Mouse (Mus musculus) gastrocnemius, postnatal 25 days (tissue): ENCODE measurements around the gene Gabrr2. TPM values are rescaled to one million over a fixed set of nuclear protein-coding genes. Genes with fewer than 3 reads are reported as not detected.

ENCODE experiments used
- total RNA-seq, 2 experiments: library from RNA; stranded (reverse); gene quantifications; 1 replicate in 1 of 2; 2 replicates in 1 of 2; pipeline ENCODE4 v1.2.3; 2021

The Gabrr2 gene
- total RNA-seq, 2 experiments from 2014 or later: 6.2 to 9.6 TPM

Other genes starting within 250 kb of the Gabrr2 start
- gene Ankrd6, start 112.2 kb upstream of the Gabrr2 start, total RNA-seq: 1 to 10 TPM; 2.2 to 3.2 TPM
- 100 to 1,000 TPM; 126 to 165 TPM for gene Rragd, start 80.0 kb upstream of the Gabrr2 start, total RNA-seq
- gene Ube2j1, start 31.6 kb upstream of the Gabrr2 start, total RNA-seq: 10 to 100 TPM; 42.6 to 45.9 TPM
- gene Gabrr1, start 69.5 kb downstream of the Gabrr2 start, total RNA-seq: under 1 TPM in 1 of 2 experiments, not detected in 1; 0.11 TPM
- gene Pm20d2, start 126.7 kb downstream of the Gabrr2 start, total RNA-seq: 10 to 100 TPM; 36.7 to 39.6 TPM
- not detected for gene Srsf12, start 146.0 kb downstream of the Gabrr2 start, total RNA-seq
- gene Pnrc1, start 227.2 kb downstream of the Gabrr2 start, total RNA-seq: 100 to 1,000 TPM; 132 to 145 TPM
- gene Rngtt, start 247.3 kb downstream of the Gabrr2 start, total RNA-seq: 1 to 10 TPM; 6.3 to 8.6 TPM